Mouse (Mus musculus) urinary bladder, adult 18-20 months (tissue): ENCODE results near the gene Ltf.

Experiments
- DNase-seq, 2 experiments: peaks; one replicate each; pipeline ENCODE4 v3.0.0; 2022; ENCODE audit warnings: low spot score in 2 of 2, mixed read lengths in 2 of 2

Ltf gene

DNA sequence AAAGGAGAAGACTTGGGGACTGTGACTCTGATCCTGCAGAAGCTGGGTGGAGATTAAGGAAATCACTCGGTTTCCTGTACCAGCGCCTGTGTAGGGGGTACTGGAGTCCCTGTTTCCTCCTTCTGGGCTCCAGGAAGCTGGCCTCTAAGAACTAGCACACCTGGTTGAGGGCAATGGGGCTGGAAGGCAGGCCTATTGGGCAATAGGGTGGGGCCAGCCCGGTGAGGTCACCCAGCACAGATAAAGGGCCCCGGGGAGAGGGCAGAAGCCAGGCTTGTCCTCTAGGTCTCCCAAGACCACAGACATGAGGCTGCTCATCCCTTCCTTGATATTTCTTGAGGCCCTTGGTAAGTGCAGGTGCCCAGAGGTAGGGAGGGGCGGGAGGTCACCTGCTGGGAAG is at the start of gene Ltf:
Gene Ltf, plus strand, starts transcription at position 250 of the 400 bp plus-strand sequence.
- DNase-seq, result no peak

DNA sequence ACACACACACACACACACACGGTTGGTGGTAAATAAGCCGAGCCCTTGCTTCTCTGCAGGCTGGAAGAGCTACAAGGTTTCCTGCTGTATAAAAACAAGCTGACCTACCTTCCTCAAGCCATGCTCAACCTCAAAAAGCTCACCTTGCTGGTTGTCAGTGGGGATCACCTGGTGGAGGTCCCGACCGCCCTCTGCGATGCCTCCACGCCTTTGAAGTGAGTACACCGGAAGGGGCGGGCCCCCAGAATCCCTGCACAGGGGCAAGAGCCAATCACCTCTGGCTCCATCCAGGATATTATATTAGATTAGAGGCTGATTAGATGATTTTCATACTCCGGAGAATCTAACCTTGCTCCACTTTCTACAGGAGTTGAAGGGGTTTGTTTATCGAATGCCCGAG is 39.7 kb upstream of the Ltf start:
- DNase-seq, result no peak

GRCm38 (mm10) chr9:110982351-110982750 is 36.7 kb upstream of the Ltf start:
- DNase-seq, result no peak

- DNase-seq, result no peak
These were observed 35.0 kb upstream of the Ltf start for GRCm38 (mm10) chr9:110984096-110984495.

GRCm38 (mm10) chr9:110985541-110985940 is 33.5 kb upstream of the Ltf start:
- DNase-seq, result no peak

GRCm38 (mm10) chr9:110985951-110986350 is 33.1 kb upstream of the Ltf start:
- DNase-seq, result no peak

DNA sequence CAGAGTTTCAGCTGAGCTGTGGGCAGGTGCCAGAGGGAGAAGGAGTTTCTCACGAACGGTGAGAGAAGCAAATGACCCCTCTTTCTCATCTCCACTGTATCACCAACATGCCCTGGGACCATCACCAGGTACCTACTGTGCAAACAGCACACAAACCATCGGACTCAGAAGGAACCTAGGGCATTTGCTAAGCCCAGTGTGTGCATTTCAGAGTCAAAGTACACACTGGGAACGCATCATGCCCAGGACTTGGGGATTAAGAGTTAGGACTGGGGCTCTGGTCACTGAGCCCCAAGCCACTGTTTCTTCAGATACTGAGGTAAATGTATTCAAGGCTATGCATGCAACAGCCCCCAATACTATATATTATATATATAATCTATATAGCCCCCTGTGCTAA is 31.7 kb upstream of the Ltf start:
- no peak for DNase-seq

GRCm38 (mm10) chr9:110988078-110988477 is 31.0 kb upstream of the Ltf start:
- no peak for DNase-seq

DNA sequence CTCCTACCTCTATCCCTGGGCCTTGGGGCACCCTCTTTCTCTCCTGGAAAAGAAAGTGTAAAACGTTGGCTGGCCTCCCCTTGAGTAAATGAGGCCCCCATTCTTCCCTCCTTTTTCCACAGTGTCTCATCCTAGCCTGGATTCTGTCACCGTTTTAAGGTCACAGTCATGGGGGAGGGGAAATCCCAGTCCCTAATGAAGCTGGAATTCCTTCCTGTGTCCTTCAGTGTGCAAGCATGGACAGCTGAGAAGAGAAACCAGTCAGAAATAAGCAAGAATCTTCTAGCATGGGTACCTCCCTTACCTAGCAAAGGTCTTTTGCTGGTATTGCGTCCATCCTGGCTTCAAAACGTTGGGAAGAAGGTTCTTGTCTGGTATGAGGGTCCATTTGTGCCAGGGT is 29.9 kb upstream of the Ltf start:
- DNase-seq, result no peak

GRCm38 (mm10) chr9:110989543-110989942 is 29.5 kb upstream of the Ltf start:
- DNase-seq, result no peak

DNA sequence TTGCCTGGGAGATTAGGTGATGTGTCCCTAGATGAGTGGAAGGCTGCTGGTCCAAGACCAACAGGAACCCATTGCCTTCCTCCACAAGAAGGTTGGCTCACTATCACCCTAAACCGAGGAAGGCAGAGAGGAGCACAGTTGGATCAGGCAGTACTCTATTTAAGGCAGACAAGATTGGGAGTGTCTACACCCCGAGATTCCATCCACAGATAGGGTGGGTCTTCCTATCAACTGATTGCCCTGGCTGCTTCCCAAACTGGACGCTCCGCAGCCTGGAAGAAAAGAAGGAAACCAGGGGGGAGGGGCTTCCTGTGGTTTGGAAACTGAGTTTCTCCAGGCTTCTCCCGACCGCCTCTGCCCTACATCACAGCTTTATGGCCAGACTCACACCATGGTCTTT is 28.9 kb upstream of the Ltf start, which contains the start of gene Rtp3:
Gene Rtp3, minus strand, starts transcription at position 380 of the 400 bp plus-strand sequence.
- DNase-seq, result no peak

- DNase-seq, result no peak
These were observed 25.8 kb upstream of the Ltf start for GRCm38 (mm10) chr9:110993281-110993709.

DNA sequence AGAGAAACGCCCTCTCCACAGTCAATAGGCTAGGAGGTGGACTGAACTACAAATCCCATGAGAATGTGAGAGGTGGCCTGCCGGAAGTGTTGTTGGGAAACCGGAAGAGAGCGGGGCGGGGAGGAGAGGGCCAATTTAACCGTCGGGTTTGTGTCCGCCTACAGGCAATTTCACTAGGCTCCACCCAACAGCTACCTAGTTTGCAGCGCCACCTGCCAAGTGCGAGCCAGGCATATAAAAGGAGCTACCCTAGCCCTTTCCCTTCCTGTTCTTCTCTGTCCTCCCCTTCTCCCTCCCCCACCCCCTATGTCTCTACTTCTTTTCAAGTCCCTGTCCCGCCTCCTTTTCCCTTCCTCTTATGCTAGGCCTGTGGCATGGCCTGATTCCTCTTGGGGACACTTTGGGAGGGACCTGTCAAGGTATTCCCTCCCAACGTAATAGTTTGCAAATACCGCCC is 24.3 kb upstream of the Ltf start:
- peak; percentile 35 to 71 for DNase-seq

GRCm38 (mm10) chr9:110997245-110997644 is 21.8 kb upstream of the Ltf start:
- peak; percentile 18 to 69 for DNase-seq

DNA sequence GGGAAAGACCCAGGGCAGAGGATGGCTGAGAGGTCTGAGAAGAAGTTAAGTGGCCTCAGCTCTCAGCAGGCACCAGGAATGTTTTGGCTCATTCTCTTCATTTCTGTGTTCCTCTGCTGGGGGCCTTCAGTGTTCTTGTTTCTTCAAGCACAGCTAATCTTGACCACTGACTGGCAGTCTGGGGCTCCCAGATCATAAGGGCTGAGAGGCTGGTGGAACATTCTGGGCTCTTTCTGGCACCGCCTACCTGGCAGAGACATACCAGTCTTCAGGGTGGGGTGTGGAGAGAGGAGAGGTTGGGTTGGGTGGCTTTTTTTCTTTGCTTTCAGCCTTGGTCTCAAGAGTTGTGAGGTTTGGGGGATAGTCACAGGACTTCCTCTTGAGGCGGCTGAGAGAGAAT is 20.0 kb upstream of the Ltf start:
- DNase-seq, result no peak

GRCm38 (mm10) chr9:110999856-111000255 is 19.2 kb upstream of the Ltf start:
- DNase-seq, result no peak

DNA sequence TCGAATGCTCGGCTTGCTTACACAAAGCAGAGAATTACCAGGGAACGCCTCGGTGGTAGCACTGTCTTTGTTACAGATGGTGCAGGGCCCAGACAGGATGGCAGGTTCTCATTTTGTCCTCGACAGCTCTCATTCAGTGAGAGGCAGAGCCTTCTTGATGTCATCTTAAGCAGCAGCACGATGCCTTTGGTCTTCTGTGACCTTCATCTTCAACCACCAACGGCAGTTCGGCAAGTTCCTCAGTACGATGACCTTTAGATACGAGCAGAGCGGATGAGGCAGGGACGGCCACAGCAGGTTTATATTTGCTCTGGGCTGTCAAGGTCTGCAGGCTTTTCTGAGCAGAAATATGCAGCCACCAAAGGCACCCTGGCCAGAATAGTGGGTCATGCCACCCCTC is 17.4 kb upstream of the Ltf start:
- DNase-seq, result no peak

- no peak for DNase-seq
These were observed 15.8 kb upstream of the Ltf start for GRCm38 (mm10) chr9:111003279-111003678.

GRCm38 (mm10) chr9:111006544-111006943 is 12.5 kb upstream of the Ltf start:
- DNase-seq, result no peak

DNA sequence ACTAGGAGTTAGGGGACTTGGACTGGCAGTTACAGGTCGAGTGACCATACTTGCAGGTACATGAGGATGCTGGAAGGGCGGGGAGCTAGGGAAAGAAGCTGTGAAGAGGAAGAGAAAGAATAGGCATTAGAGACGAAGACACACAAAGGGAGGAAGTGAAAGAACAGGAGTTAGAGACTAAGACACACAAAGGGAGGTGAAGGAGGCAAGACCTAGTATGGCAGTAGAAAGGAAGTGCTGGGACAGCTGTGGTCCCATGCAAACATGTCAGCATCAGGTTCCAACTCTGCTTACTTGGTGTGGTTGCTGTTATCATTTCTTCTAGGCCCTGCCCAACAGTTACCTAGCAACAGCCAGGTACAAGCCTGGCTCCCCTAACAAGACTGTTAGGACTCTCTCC is 9.3 kb upstream of the Ltf start:
- DNase-seq, result no peak

DNA sequence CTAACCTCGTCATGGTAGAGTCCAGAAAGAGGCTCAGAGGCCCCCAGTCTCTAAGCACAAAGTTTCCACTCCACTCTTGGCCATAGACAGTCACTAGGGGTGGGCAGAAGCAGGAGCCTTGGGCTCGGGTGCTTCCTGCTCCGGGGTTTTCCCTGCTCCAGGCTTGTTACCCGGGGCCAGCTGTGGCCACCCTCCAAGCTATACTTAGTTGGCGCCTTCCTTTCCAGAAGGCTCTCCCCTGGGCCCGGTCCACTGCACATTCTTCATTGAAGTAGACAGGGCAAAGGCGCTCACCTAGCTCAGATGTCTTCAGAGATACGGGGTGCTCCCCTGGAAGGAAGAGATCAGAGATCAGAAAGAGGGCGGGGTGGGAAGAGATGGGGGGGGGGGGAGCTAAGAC is 7.5 kb upstream of the Ltf start:
- DNase-seq, result no peak

- no peak for DNase-seq
These were observed 7.0 kb upstream of the Ltf start for GRCm38 (mm10) chr9:111012041-111012440.

- DNase-seq, result no peak
These were observed 3.4 kb upstream of the Ltf start for GRCm38 (mm10) chr9:111015658-111016057.

DNA sequence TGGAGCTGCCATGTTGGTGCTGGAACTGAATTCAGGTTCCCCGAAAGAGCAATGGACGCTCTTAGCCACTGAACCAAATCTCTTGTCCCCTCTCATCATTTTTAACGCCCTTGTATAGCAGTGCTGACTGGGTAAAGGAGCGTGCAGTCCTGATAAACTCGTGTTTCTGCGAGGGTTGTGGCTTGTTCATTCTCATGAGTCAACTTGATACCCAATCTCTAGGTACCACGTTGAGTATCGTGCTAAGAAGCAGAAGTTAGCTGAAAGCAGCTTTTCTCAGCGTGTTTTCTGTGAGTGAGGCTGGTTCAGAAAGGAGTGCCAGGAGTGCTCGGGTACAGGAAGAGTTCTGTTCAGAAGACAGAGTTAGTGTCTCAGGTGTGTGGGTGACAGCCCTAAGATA is 7.7 kb downstream of the Ltf start:
- DNase-seq, result no peak

GRCm38 (mm10) chr9:111033717-111034116 is 14.6 kb downstream of the Ltf start:
- DNase-seq, result no peak
